Mouse (Mus musculus) lung, embryonic 15.5 days (tissue): ENCODE results near the gene Rab5if. TPM values are rescaled to one million over a fixed set of nuclear protein-coding genes. Genes with fewer than 3 reads are reported as not detected.
"Not testable (repeated sequence)": the region's sequence is repeated elsewhere in the genome, so short reads cannot be mapped to it uniquely, and the experiment has no call there.

ENCODE experiments used
- ATAC-seq: fragments of 200-750 bp; cut with Nextera tagmentation; 2 replicates; pipeline ENCODE4 v1.8.0; 2017; ENCODE audit warnings: moderate number of reproducible peaks, borderline replicate concordance; ENCODE audit not compliant: low FRiP score, low TSS enrichment; ENCODE audit errors: extremely low read depth
- H3K27ac ChIP-seq: fragments of 300-500 bp; sonication (generic); 2 replicates; pipeline ENCODE4 v1.5.1; 2015; ENCODE audit warnings: moderate library complexity, mild to moderate bottlenecking, inconsistent platforms
- H3K27me3 ChIP-seq: fragments of 300-500 bp; sonication (generic); 2 replicates; pipeline ENCODE4 v1.6.1; 2015; ENCODE audit warnings: inconsistent platforms
- H3K36me3 ChIP-seq: fragments of 300-500 bp; sonication (generic); 2 replicates; pipeline ENCODE4 v1.6.1; 2015; ENCODE audit warnings: inconsistent platforms
- H3K4me1 ChIP-seq: fragments of 300-500 bp; sonication (generic); 2 replicates; pipeline ENCODE4 v1.6.1; 2015; ENCODE audit warnings: inconsistent platforms
- H3K4me2 ChIP-seq: fragments of 300-500 bp; sonication (generic); 2 replicates; pipeline ENCODE4 v1.6.1; 2015; ENCODE audit warnings: inconsistent platforms, mild to moderate bottlenecking, moderate library complexity
- H3K4me3 ChIP-seq: fragments of 300-500 bp; sonication (generic); 2 replicates; pipeline ENCODE4 v1.5.1; 2015; ENCODE audit warnings: mild to moderate bottlenecking, inconsistent platforms
- H3K9ac ChIP-seq: fragments of 300-500 bp; sonication (generic); 2 replicates; pipeline ENCODE4 v1.6.1; 2015; ENCODE audit warnings: inconsistent platforms
- H3K9me3 ChIP-seq: fragments of 300-500 bp; sonication (generic); 2 replicates; pipeline ENCODE4 v1.6.1; 2016; ENCODE audit warnings: inconsistent platforms
- WGBS: fragments of 180-500 bp; shearing (Covaris S2); methylation state at CpG from one replicate; pipeline ENCODE4 v1.1.7; 2015; 5-methylcytosine and 5-hydroxymethylcytosine counted together
- polyA plus RNA-seq: library from polyadenylated mRNA; unstranded; fragments of >200 nt; fragmentation: Nextera tagmentation; extraction: Ambion mirVana; gene quantifications from 2 replicates; pipeline ENCODE4 v1.2.1, GENCODE M21; 2015

The Rab5if gene
- polyA plus RNA-seq, 1 experiment from 2014 or later = 186 TPM

- no peaks in the 10 kb centered on the region for H3K9me3 ChIP-seq
- H3K4me1 ChIP-seq = peaks cover 21% of the 10 kb centered on the region
- no peak overlapping the region for H3K9ac ChIP-seq
- no peak for ATAC-seq
- WGBS = 91% methylated on average over 4 of the region's 4 CpGs
- peaks cover 48% of the 10 kb centered on the region for H3K36me3 ChIP-seq
- H3K4me2 ChIP-seq = no peak overlapping the region
- H3K4me3 ChIP-seq = no peak overlapping the region
- H3K27me3 ChIP-seq = no peaks in the 10 kb centered on the region
- no peak overlapping the region for H3K27ac ChIP-seq
Measured at GRCm38 (mm10) chr2:156874760-156875510, 12.0 kb downstream of the Rab5if start.

- peaks cover 24% of the 10 kb centered on the region for H3K36me3 ChIP-seq
- H3K4me3 ChIP-seq = no peak overlapping the region
- H3K27ac ChIP-seq = no peak overlapping the region
- no peak overlapping the region for H3K4me2 ChIP-seq
- peaks cover 12% of the 10 kb centered on the region for H3K4me1 ChIP-seq
- H3K9me3 ChIP-seq = no peaks in the 10 kb centered on the region
- no peak overlapping the region for H3K9ac ChIP-seq
- 31% methylated on average over 9 of the region's 9 CpGs for WGBS
- H3K27me3 ChIP-seq = no peaks in the 10 kb centered on the region
- ATAC-seq = peak; percentile 17; the same call in 1 of the 2 replicates
Measured at GRCm38 (mm10) chr2:156877726-156878125, 14.8 kb downstream of the Rab5if start.

GRCm38 (mm10) chr2:156879541-156879940 is 16.6 kb downstream of the Rab5if start:
- H3K4me3 ChIP-seq = no peak overlapping the region
- H3K4me1 ChIP-seq = peaks cover 12% of the 10 kb centered on the region
- no peak overlapping the region for H3K9ac ChIP-seq
- no peaks in the 10 kb centered on the region for H3K27me3 ChIP-seq
- WGBS = 76% methylated on average over 3 of the region's 3 CpGs
- H3K27ac ChIP-seq = no peak overlapping the region
- no peaks in the 10 kb centered on the region for H3K9me3 ChIP-seq
- H3K36me3 ChIP-seq = peaks cover 7% of the 10 kb centered on the region
- H3K4me2 ChIP-seq = no peak overlapping the region
- ATAC-seq = no peak

- Histone ChIP-seq H3K4me3 (no peak overlapping the region), H3K36me3 (no peaks in the 10 kb centered on the region), H3K9me3 (no peaks in the 10 kb centered on the region), H3K27me3 (no peaks in the 10 kb centered on the region), H3K9ac (no peak overlapping the region), H3K4me2 (no peak overlapping the region), H3K4me1 (peaks cover 12% of the 10 kb centered on the region), H3K27ac (no peak overlapping the region)
- 26% methylated on average over 10 of the region's 10 CpGs for WGBS
- ATAC-seq = no peak
Measured at GRCm38 (mm10) chr2:156882431-156883001, 19.6 kb downstream of the Rab5if start.

GRCm38 (mm10) chr2:156884396-156885211 is 21.7 kb downstream of the Rab5if start:
- Histone ChIP-seq H3K4me1 (peaks cover 1% of the 10 kb centered on the region; the same call in 1 of the 2 replicates), H3K4me3 (no peak overlapping the region), H3K9me3 (no peaks in the 10 kb centered on the region), H3K36me3 (no peaks in the 10 kb centered on the region), H3K27me3 (no peaks in the 10 kb centered on the region), H3K27ac (no peak overlapping the region), H3K9ac (no peak overlapping the region), H3K4me2 (no peak overlapping the region)
- no peak for ATAC-seq
- WGBS = 78% methylated on average over 10 of the region's 10 CpGs

GRCm38 (mm10) chr2:156885666-156886065 is 22.7 kb downstream of the Rab5if start:
- H3K4me2 ChIP-seq, H3K9me3 ChIP-seq, H3K4me1 ChIP-seq, H3K27me3 ChIP-seq, ATAC-seq, H3K36me3 ChIP-seq, H3K9ac ChIP-seq, H3K4me3 ChIP-seq, H3K27ac ChIP-seq: not testable (repeated sequence)
- WGBS = 62% methylated on average over 2 of the region's 2 CpGs

- no peaks in the 10 kb centered on the region for H3K9me3 ChIP-seq
- no peaks in the 10 kb centered on the region for H3K27me3 ChIP-seq
- ATAC-seq = no peak
- no peak overlapping the region for H3K9ac ChIP-seq
- no peak overlapping the region for H3K4me2 ChIP-seq
- H3K4me1 ChIP-seq = no peaks in the 10 kb centered on the region
- 74% methylated on average over 10 of the region's 10 CpGs for whole genome bisulfite sequencing
- no peak overlapping the region for H3K27ac ChIP-seq
- H3K36me3 ChIP-seq = no peaks in the 10 kb centered on the region
- H3K4me3 ChIP-seq = no peak overlapping the region
Measured at GRCm38 (mm10) chr2:156886084-156886631, 23.2 kb downstream of the Rab5if start.

- 56% methylated on average over 6 of the region's 6 CpGs for WGBS
- H3K27me3 ChIP-seq = no peaks in the 10 kb centered on the region
- H3K9ac ChIP-seq = no peak within 1 kb of the TSS
- no peak within 1 kb of the TSS for H3K4me3 ChIP-seq
- no peak within 1 kb of the TSS for H3K4me2 ChIP-seq
- H3K36me3 ChIP-seq = no peaks in the 10 kb centered on the region
- no peaks in the 10 kb centered on the region for H3K4me1 ChIP-seq
- no peaks in the 10 kb centered on the region for H3K9me3 ChIP-seq
- no peak within 1 kb of the TSS for H3K27ac ChIP-seq
- no peak for ATAC-seq
Measured at GRCm38 (mm10) chr2:156887017-156887416, 24.1 kb downstream of the Rab5if start, which contains the start of gene Sla2. TSS of gene Sla2 (minus strand) at chr2:156887192.

GRCm38 (mm10) chr2:156888490-156888889 is 25.6 kb downstream of the Rab5if start:
- Histone ChIP-seq H3K36me3 (no peaks in the 10 kb centered on the region), H3K4me2 (no peak overlapping the region), H3K27me3 (no peaks in the 10 kb centered on the region), H3K9ac (no peak overlapping the region), H3K4me1 (no peaks in the 10 kb centered on the region), H3K9me3 (no peaks in the 10 kb centered on the region), H3K27ac (no peak overlapping the region), H3K4me3 (no peak overlapping the region)
- 80% methylated on average over 3 of the region's 3 CpGs for WGBS
- no peak for ATAC-seq

- 32% methylated on average over 3 of the region's 3 CpGs for WGBS
- Histone ChIP-seq H3K27me3 (no peaks in the 10 kb centered on the region), H3K27ac (no peak overlapping the region), H3K9ac (no peak overlapping the region), H3K4me2 (no peak overlapping the region), H3K4me1 (peaks cover 10% of the 10 kb centered on the region; the same call in 1 of the 2 replicates), H3K4me3 (no peak overlapping the region), H3K9me3 (no peaks in the 10 kb centered on the region), H3K36me3 (no peaks in the 10 kb centered on the region)
- ATAC-seq = no peak
Measured at GRCm38 (mm10) chr2:156892240-156892639, 29.3 kb downstream of the Rab5if start.

- WGBS = 67% methylated on average over 6 of the region's 6 CpGs
- Histone ChIP-seq H3K4me3 (no peak overlapping the region), H3K27me3 (no peaks in the 10 kb centered on the region), H3K27ac (no peak overlapping the region), H3K4me1 (peaks cover 10% of the 10 kb centered on the region; the same call in 1 of the 2 replicates), H3K9me3 (no peaks in the 10 kb centered on the region), H3K4me2 (no peak overlapping the region), H3K9ac (no peak overlapping the region), H3K36me3 (no peaks in the 10 kb centered on the region)
- no peak for ATAC-seq
Measured at GRCm38 (mm10) chr2:156892821-156893220, 29.9 kb downstream of the Rab5if start.
